Mouse (Mus musculus) ES-Bruce4 (cell line): ENCODE results near the gene Zfp385b.

Experiments
- CTCF ChIP-seq: IDR thresholded peaks from one replicate; pipeline ENCODE4 v1.8.1; 2011; ENCODE audit warnings: low read depth, low read length
- POLR2A ChIP-seq: IDR thresholded peaks from one replicate; pipeline ENCODE4 v1.8.1; 2011; ENCODE audit warnings: low read length; ENCODE audit not compliant: insufficient read depth

GRCm38 (mm10) chr2:77388186-77388585, 431.3 kb downstream of the Zfp385b start:
- no peak for TF ChIP-seq POLR2A
- TF ChIP-seq CTCF: no peak
